Mouse (Mus musculus) 416B (cell line): Measurements from ENCODE around the gene Bbs2.
A peak's percentile ranks its signal among the peaks of the same experiment; 100 is the strongest.

Experiments used
- DNase-seq: peaks from one replicate; pipeline ENCODE4 v3.0.0; 2011; ENCODE audit warnings: low read depth

The Bbs2 gene

DNA sequence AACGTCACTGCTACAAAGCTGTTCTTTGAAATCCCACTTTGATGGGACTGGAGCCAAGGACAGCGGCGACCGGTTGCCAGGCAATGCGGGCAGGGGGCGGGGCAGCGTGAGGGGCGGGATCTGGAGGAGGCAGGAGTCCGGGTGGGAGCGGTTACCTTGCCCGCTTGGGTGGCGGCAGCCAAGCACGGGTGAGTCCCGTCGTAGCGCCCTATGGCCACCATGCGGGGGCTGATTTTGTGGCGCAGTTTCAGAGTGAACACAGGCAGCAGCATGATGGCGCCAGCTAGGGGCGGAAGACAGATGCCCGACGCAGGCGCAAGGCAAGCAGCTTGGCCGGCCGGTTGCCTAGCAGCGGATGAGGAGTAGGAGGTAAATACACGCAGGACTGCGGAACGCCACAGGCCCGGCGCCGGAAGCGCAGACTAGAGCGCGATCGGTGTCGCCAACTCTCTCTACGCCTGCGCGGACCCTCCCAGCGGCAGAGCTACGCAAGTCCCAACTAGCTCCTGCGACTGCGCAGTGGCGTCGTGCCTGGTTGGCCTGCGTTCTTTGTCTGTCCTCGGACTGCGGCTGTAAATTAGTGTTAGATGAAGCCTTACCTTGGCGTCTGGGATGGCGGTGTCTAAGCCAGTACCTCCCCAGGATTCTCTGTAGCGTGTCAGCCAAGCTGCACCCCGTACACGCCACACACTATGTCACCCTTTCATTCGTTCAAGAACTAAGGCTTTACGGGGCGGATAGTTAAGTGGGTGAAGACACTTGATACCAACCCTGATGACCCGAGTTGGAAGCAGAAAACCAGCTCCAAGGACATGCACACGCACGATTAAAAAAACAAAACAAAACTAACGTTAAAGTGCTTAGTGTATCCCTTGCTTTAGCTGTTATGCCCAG is at the start of gene Bbs2:
Gene Bbs2 (minus strand): TSS at position 848 of the 894 bp plus-strand sequence.
- DNase-seq: peak; percentile 99

GRCm38 (mm10) chr8:94148236-94148635 is 49.5 kb upstream of the Bbs2 start:
- no peak for DNase-seq

- DNase-seq: no peak
Observed at GRCm38 (mm10) chr8:94140266-94140795, 41.6 kb upstream of the Bbs2 start.

GRCm38 (mm10) chr8:94136933-94137332 is 38.2 kb upstream of the Bbs2 start, which contains the start of gene Mt4:
Gene Mt4, plus strand, starts transcription at chr8:94137197.
- DNase-seq: no peak

- no peak for DNase-seq
Observed at GRCm38 (mm10) chr8:94136192-94136591, 37.5 kb upstream of the Bbs2 start.

DNA sequence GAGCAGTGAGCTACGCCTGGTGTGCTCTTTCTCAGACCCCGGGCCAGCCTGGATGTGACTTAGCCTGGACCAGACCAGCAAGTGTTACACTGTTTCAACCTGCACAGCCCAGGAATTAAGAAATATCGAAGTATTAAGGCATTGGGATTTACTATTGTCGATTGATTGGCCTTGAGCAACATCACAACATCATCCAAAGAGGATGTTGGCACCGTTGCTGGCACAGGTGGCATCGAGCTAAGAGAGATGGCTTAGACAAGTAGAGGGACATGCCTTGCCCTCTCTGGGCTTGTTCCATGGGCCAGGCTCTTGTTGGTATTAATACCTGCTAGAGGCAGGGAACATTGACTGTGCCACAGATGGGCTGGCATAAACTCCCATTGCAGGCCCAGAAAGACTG is 36.8 kb upstream of the Bbs2 start:
- DNase-seq: no peak

GRCm38 (mm10) chr8:94134601-94135000 is 35.9 kb upstream of the Bbs2 start:
- peak; percentile 53 for DNase-seq

DNA sequence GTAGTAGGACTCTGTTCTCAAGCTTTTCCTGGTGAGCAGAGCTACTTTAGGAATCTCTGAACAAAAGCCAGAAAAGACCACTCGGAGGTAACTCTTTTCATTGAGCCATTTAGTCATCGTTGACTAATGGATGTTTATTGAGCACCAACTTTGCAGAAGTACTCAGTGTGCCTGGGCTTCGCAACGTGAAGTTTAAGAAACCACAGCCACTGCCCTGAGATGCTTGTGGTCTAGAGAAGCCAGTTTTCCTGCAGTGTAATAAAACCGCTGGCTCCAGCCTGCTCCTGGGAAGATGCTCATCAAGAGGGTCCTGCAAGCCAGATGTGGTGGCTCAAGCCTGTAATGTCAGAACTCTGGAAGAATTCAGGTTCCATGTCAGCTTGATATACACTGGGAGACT is 33.4 kb upstream of the Bbs2 start:
- no peak for DNase-seq

- DNase-seq: no peak
Observed at GRCm38 (mm10) chr8:94130126-94130525, 31.4 kb upstream of the Bbs2 start.

GRCm38 (mm10) chr8:94129133-94129789 is 30.5 kb upstream of the Bbs2 start:
- no peak for DNase-seq

DNA sequence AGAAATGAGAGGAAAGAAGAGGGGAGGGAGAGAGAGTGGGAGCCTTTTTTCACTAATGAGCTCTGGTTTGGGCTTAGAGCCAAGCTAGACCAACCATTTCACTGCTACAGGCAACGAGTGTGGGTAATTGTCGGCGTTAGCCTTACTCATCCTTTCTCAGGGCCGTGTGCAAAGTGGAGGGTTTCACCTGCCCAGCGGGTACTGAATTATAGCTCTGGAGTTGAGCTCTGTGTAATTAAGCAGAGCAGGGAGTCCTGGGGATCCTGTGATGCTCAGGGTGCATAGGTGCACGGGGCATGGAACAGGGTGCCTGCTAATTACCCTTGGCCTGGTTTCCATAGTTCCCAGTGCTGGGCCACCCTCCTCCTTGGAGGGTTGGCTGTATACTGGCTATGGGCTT is 29.0 kb upstream of the Bbs2 start:
- no peak for DNase-seq

GRCm38 (mm10) chr8:94122711-94123468 is 24.2 kb upstream of the Bbs2 start:
- DNase-seq: no peak

GRCm38 (mm10) chr8:94121625-94122024 is 22.9 kb upstream of the Bbs2 start:
- no peak for DNase-seq

DNA sequence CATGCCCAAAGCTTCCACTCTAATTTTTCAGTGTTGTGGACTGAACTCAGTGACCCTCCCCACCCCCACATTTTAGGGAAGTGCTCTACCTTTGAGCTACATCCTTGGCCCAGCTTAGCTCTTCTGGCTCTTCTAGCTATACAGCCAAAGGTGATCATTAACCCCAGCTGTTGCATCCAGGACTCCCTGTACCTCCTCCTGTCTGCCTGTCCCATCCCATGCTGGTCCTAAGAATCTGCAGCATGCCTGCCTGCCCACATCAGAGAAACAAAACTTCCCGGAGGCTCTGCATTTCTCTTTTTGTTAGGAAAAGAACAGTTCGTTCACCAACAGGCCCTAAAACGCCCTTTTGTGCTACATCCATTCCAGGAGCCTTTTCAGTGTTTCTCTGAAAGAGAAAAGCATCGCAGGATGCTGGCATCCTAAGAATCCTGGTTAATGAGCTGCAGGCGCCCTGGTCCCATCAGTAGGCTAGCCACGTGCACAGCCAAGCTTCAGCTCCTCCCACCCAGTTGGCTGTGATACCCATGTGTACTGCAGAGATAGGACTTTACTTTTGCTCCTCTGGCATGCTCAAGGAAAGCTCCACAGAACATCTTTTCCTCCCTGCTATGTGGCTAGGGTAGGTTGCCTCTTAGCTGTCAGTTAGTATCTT is 20.2 kb upstream of the Bbs2 start:
- no peak for DNase-seq

GRCm38 (mm10) chr8:94113972-94114371 is 15.2 kb upstream of the Bbs2 start:
- no peak for DNase-seq

GRCm38 (mm10) chr8:94113435-94113834 is 14.7 kb upstream of the Bbs2 start:
- DNase-seq: peak; percentile 26

DNA sequence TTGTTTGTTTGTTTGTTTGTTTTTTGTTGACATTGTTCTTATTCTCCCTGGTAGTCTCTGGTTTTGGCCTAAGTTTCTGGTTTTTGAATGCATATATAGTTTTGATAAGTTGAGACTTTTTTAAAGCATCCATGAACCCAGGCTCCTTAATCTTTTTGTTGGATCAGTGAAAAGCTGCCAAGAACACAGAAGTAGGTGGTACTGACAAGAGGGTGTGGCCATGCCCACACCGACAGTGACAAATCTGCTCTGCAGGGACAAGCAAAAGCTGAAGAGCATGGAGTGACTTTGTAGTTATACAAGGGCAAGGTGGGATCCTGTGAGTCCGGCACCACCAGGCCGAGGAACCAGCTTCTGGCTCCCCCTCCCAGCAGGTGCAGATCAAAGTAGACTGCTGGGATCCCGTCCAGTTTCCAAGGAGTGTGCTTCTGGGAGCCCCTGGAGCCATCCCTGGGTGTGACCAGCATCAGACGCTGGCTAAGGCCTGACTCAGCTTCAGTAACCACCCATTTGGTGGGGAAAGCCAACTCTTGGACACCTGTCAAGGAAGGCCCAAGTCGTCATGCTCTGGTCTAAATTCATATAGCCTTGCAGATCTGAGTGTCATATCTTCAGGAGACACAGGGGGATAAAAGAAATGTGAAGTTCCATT is 11.9 kb upstream of the Bbs2 start:
- DNase-seq: peak; percentile 11

DNA sequence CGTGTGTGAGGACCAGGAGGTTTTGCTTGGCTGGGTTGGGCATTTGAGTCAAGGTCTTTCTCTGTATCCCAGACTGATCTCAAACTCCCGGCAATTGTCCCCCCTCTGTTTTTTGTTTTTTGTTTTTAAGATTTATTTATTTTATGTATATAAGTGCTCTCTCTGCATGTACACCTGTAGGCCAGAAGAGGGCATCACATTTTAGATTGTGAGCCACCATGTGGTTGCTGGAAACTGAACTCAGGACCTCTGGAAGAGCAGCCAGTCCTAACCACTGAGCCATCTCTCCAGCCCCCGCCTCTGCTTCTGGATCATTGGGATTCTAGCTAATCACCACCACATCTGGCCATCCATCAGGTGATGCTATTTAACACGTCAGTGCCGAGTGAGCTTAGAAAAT is 11.1 kb upstream of the Bbs2 start:
- DNase-seq: peak; percentile 30

- DNase-seq: no peak
Observed at GRCm38 (mm10) chr8:94109396-94109795, 10.7 kb upstream of the Bbs2 start.

DNA sequence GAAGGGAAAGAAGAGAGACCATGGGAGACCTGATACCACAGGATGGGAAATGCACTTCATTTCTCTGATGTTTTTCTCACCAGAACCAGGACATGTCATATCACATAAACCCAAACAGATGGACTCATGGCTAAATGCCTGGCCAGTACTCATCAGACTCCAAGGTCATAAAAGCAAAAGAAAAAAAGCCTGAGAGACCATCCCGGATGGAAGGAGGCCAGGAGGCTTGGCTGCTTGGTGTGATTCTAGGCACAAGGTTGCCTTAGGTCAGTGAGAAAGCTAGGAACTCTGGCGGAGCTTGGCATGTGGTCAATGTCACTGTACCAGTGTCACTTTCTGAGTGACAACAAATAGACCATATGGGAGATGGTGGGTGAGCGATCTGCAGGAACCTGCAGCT is 9.1 kb upstream of the Bbs2 start:
- DNase-seq: no peak

- DNase-seq: peak; percentile 29
Observed at GRCm38 (mm10) chr8:94104146-94104545, 5.4 kb upstream of the Bbs2 start.
